Mouse (Mus musculus) C2C12 (cell line): Measurements from ENCODE around the gene 4930558C23Rik.

Experiments used
- CEBPB ChIP-seq: IDR thresholded peaks from one replicate; pipeline ENCODE4 v1.6.1; 2011; ENCODE audit warnings: low read depth, mild to moderate bottlenecking, control low read depth, moderate library complexity
- CTCF ChIP-seq: IDR thresholded peaks from one replicate; pipeline ENCODE4 v1.5.1; 2011; ENCODE audit not compliant: control insufficient read depth, insufficient read depth, insufficient read length

GRCm38 (mm10) chr3:95412268-95412667 is 9.6 kb upstream of the 4930558C23Rik start:
- TF ChIP-seq CTCF: no peak
- TF ChIP-seq CEBPB: no peak
